Mouse (Mus musculus) kidney, embryonic 14.5 days (tissue): ENCODE measurements around the gene Tmem131. TPM values are rescaled to one million over a fixed set of nuclear protein-coding genes. Genes with fewer than 3 reads are reported as not detected.

Experiments used
- ATAC-seq: fragments of 200-750 bp; cut with Nextera tagmentation; 2 replicates; pipeline ENCODE4 v1.8.0; 2017; ENCODE audit warnings: moderate number of reproducible peaks, mild to moderate bottlenecking, moderate TSS enrichment, moderate library complexity; ENCODE audit not compliant: low FRiP score, low TSS enrichment
- H3K27ac ChIP-seq: fragments of 300-500 bp; sonication (generic); 2 replicates; pipeline ENCODE4 v1.5.1; 2014; ENCODE audit warnings: low read depth, mild to moderate bottlenecking, low read length, moderate library complexity, mixed read lengths
- H3K27me3 ChIP-seq: fragments of 300-500 bp; sonication (generic); 2 replicates; pipeline ENCODE4 v1.6.1; 2014; ENCODE audit warnings: mild to moderate bottlenecking, low read length; ENCODE audit not compliant: control insufficient read depth, insufficient read depth
- H3K36me3 ChIP-seq: fragments of 300-500 bp; sonication (generic); 2 replicates; pipeline ENCODE4 v1.6.1; 2014; ENCODE audit warnings: low read length, mixed read lengths; ENCODE audit not compliant: control insufficient read depth, insufficient read depth
- H3K4me1 ChIP-seq: fragments of 300-500 bp; sonication (generic); 2 replicates; pipeline ENCODE4 v1.6.1; 2014; ENCODE audit warnings: low read length, mixed read lengths; ENCODE audit not compliant: control insufficient read depth, insufficient read depth
- H3K4me2 ChIP-seq: fragments of 300-500 bp; sonication (generic); replicated peaks from 2 replicates; pipeline ENCODE4 v1.6.1; 2014; ENCODE audit warnings: low read depth, mild to moderate bottlenecking, low read length
- H3K4me3 ChIP-seq: fragments of 300-500 bp; sonication (generic); 2 replicates; pipeline ENCODE4 v1.5.1; 2014; ENCODE audit warnings: mild to moderate bottlenecking, low read length
- H3K9ac ChIP-seq: fragments of 300-500 bp; sonication (generic); 2 replicates; pipeline ENCODE4 v1.6.1; 2014; ENCODE audit warnings: low read depth, mild to moderate bottlenecking, low read length, moderate library complexity
- H3K9me3 ChIP-seq: fragments of 300-500 bp; sonication (generic); 2 replicates; pipeline ENCODE4 v1.6.1; 2016; ENCODE audit warnings: low read length; ENCODE audit not compliant: control insufficient read depth
- WGBS: fragments of 180-500 bp; shearing (Covaris S2); extraction: QIAGEN DNeasy Blood & Tissue Kit; methylation state at CpG from one replicate; pipeline ENCODE4 v1.1.7; 2014; 5-methylcytosine and 5-hydroxymethylcytosine counted together
- polyA plus RNA-seq: library from polyadenylated mRNA; unstranded; fragments of >200 nt; fragmentation: Nextera tagmentation; extraction: Ambion mirVana; gene quantifications from 2 replicates; pipeline ENCODE4 v1.2.1, GENCODE M21; 2014

Tmem131 gene
- polyA plus RNA-seq, 1 experiment from 2014 or later, result 22.1 TPM

- Histone ChIP-seq H3K4me2 (no peak overlapping the region), H3K4me1 (no peaks in the 10 kb centered on the region), H3K27ac (no peak overlapping the region), H3K9me3 (no peaks in the 10 kb centered on the region), H3K36me3 (no peaks in the 10 kb centered on the region), H3K4me3 (no peak overlapping the region), H3K27me3 (no peaks in the 10 kb centered on the region), H3K9ac (no peak overlapping the region)
- no peak for ATAC-seq
- 78% methylated on average over 4 of the region's 4 CpGs for WGBS
Observed at GRCm38 (mm10) chr1:36851392-36851791, 92.1 kb downstream of the Tmem131 start.

GRCm38 (mm10) chr1:36848036-36848435, 95.4 kb downstream of the Tmem131 start:
- Histone ChIP-seq H3K4me3 (no peak overlapping the region), H3K27ac (no peak overlapping the region), H3K36me3 (no peaks in the 10 kb centered on the region), H3K27me3 (no peaks in the 10 kb centered on the region), H3K4me1 (peaks cover 5% of the 10 kb centered on the region; the same call in 1 of the 2 replicates), H3K9ac (no peak overlapping the region), H3K9me3 (no peaks in the 10 kb centered on the region), H3K4me2 (no peak overlapping the region)
- 88% methylated on average over 1 of the region's 1 CpGs for WGBS
- no peak for ATAC-seq

- Histone ChIP-seq H3K36me3 (no peaks in the 10 kb centered on the region), H3K9me3 (no peaks in the 10 kb centered on the region), H3K4me2 (no peak overlapping the region), H3K27ac (no peak overlapping the region), H3K4me3 (no peak overlapping the region), H3K27me3 (no peaks in the 10 kb centered on the region), H3K9ac (no peak overlapping the region), H3K4me1 (peaks cover 5% of the 10 kb centered on the region; the same call in 1 of the 2 replicates)
- WGBS, result 85% methylated on average over 8 of the region's 8 CpGs
- ATAC-seq, result no peak
Observed at GRCm38 (mm10) chr1:36847276-36847675, 96.2 kb downstream of the Tmem131 start.

GRCm38 (mm10) chr1:36845031-36845430, 98.4 kb downstream of the Tmem131 start:
- Histone ChIP-seq H3K27me3 (no peaks in the 10 kb centered on the region), H3K9me3 (no peaks in the 10 kb centered on the region), H3K36me3 (peaks cover 9% of the 10 kb centered on the region; the same call in 1 of the 2 replicates), H3K27ac (no peak overlapping the region), H3K9ac (no peak overlapping the region), H3K4me3 (no peak overlapping the region), H3K4me1 (peaks cover 5% of the 10 kb centered on the region; the same call in 1 of the 2 replicates), H3K4me2 (no peak overlapping the region)
- 32% methylated on average over 5 of the region's 5 CpGs for WGBS
- ATAC-seq, result no peak

- H3K27me3 ChIP-seq, result no peaks in the 10 kb centered on the region
- 61% methylated on average over 1 of the region's 1 CpGs for WGBS
- H3K4me2 ChIP-seq, result no peak overlapping the region
- H3K9ac ChIP-seq, result no peak overlapping the region
- H3K4me1 ChIP-seq, result peaks cover 5% of the 10 kb centered on the region; the same call in 1 of the 2 replicates
- ATAC-seq, result no peak
- H3K36me3 ChIP-seq, result peaks cover 22% of the 10 kb centered on the region
- H3K4me3 ChIP-seq, result no peak overlapping the region
- no peaks in the 10 kb centered on the region for H3K9me3 ChIP-seq
- H3K27ac ChIP-seq, result no peak overlapping the region
Observed at GRCm38 (mm10) chr1:36841806-36842205, 101.7 kb downstream of the Tmem131 start.

- no peak overlapping the region for H3K9ac ChIP-seq
- ATAC-seq, result no peak
- no peak overlapping the region for H3K4me2 ChIP-seq
- no peak overlapping the region for H3K4me3 ChIP-seq
- WGBS, result 83% methylated on average over 2 of the region's 2 CpGs
- peaks cover 29% of the 10 kb centered on the region for H3K36me3 ChIP-seq
- no peaks in the 10 kb centered on the region for H3K27me3 ChIP-seq
- H3K4me1 ChIP-seq, result peaks cover 5% of the 10 kb centered on the region; the same call in 1 of the 2 replicates
- no peaks in the 10 kb centered on the region for H3K9me3 ChIP-seq
- no peak overlapping the region for H3K27ac ChIP-seq
Observed at GRCm38 (mm10) chr1:36840959-36841358, 102.5 kb downstream of the Tmem131 start.

GRCm38 (mm10) chr1:36839858-36840257, 103.6 kb downstream of the Tmem131 start:
- no peak for ATAC-seq
- H3K4me3 ChIP-seq, result no peak overlapping the region
- WGBS, result 87% methylated on average over 3 of the region's 3 CpGs
- no peaks in the 10 kb centered on the region for H3K27me3 ChIP-seq
- H3K4me1 ChIP-seq, result peaks cover 2% of the 10 kb centered on the region; the same call in 1 of the 2 replicates
- peaks cover 31% of the 10 kb centered on the region for H3K36me3 ChIP-seq
- no peak overlapping the region for H3K27ac ChIP-seq
- H3K9me3 ChIP-seq, result no peaks in the 10 kb centered on the region
- H3K9ac ChIP-seq, result no peak overlapping the region
- H3K4me2 ChIP-seq, result no peak overlapping the region

- no peak for ATAC-seq
- H3K36me3 ChIP-seq, result peaks cover 53% of the 10 kb centered on the region
- 90% methylated on average over 12 of the region's 12 CpGs for WGBS
Observed at GRCm38 (mm10) chr1:36836274-36836954, 107.1 kb downstream of the Tmem131 start.

GRCm38 (mm10) chr1:36835593-36835992, 107.9 kb downstream of the Tmem131 start:
- ATAC-seq, result no peak
- Histone ChIP-seq H3K9me3 (no peaks in the 10 kb centered on the region), H3K9ac (no peak overlapping the region), H3K4me3 (no peak overlapping the region), H3K27ac (no peak overlapping the region), H3K27me3 (no peaks in the 10 kb centered on the region), H3K36me3 (peaks cover 48% of the 10 kb centered on the region), H3K4me1 (no peaks in the 10 kb centered on the region), H3K4me2 (no peak overlapping the region)
- WGBS, result 98% methylated on average over 3 of the region's 3 CpGs

More at GRCm38 (mm10) chr1:36836274-36836954, 107.1 kb downstream of the Tmem131 start:
- H3K9ac ChIP-seq, result no peak overlapping the region
- no peak overlapping the region for H3K4me2 ChIP-seq
- no peaks in the 10 kb centered on the region for H3K27me3 ChIP-seq
- H3K27ac ChIP-seq, result no peak overlapping the region
- H3K4me1 ChIP-seq, result no peaks in the 10 kb centered on the region
- no peak overlapping the region for H3K4me3 ChIP-seq
- no peaks in the 10 kb centered on the region for H3K9me3 ChIP-seq
